Mouse (Mus musculus): ENCODE measurements around the gene Tmem131l. TPM values are rescaled to one million over a fixed set of nuclear protein-coding genes. Genes with fewer than 3 reads are reported as not detected.
A peak's percentile ranks its signal among the peaks of the same experiment; 100 is the strongest.

Gene Tmem131l
- polyA plus RNA-seq, 1 experiment from 2014 or later = 35.7 TPM

GRCm38 (mm10) chr3:84038126-84038525 is 1.8 kb downstream of the Tmem131l start:
- Histone ChIP-seq H3K4me1 (replicated peaks; ENCODE audit: control insufficient read depth, insufficient read depth, low read length) (peaks cover 59% of the 10 kb centered on the region), H3K9me3 (ENCODE audit: control insufficient read depth, low read length) (no peaks in the 10 kb centered on the region)
- WGBS = 62% methylated on average over 1 of the region's 1 CpGs

GRCm38 (mm10) chr3:84037536-84037935 is 2.4 kb downstream of the Tmem131l start:
- H3K36me3 ChIP-seq (ENCODE audit: control insufficient read depth, insufficient read depth, low read length) = no peaks in the 10 kb centered on the region
- no peaks in the 10 kb centered on the region for H3K27me3 ChIP-seq (replicated peaks; ENCODE audit: control insufficient read depth, insufficient read depth, low read length)
- no peak overlapping the region; the same call in 1 of the 2 replicates for H3K9ac ChIP-seq (ENCODE audit: low read depth, low read length)
- peak overlapping the region; percentile 85; the same call in 1 of the 2 replicates for H3K4me3 ChIP-seq (ENCODE audit: low read depth, low read length)
- peaks cover 59% of the 10 kb centered on the region for H3K4me1 ChIP-seq (replicated peaks; ENCODE audit: control insufficient read depth, insufficient read depth, low read length)
- no peak for ATAC-seq (replicated peaks; ENCODE audit: low FRiP score)
- peak overlapping the region; percentile 98 for H3K4me2 ChIP-seq
- no peaks in the 10 kb centered on the region for H3K9me3 ChIP-seq (ENCODE audit: control insufficient read depth, low read length)
- DNase-seq (ENCODE audit: low spot score) = no peak
- H3K27ac ChIP-seq (ENCODE audit: low read depth, low read length) = peak overlapping the region; percentile 4
- 84% methylated on average over 3 of the region's 3 CpGs for WGBS

More at GRCm38 (mm10) chr3:84038126-84038525, 1.8 kb downstream of the Tmem131l start:
- ATAC-seq (replicated peaks; ENCODE audit: low FRiP score) = no peak
- Histone ChIP-seq H3K36me3 (ENCODE audit: control insufficient read depth, insufficient read depth, low read length) (no peaks in the 10 kb centered on the region), H3K9ac (ENCODE audit: low read depth, low read length) (peak overlapping the region; percentile 93), H3K4me3 (ENCODE audit: low read depth, low read length) (peak overlapping the region; percentile 85), H3K27me3 (replicated peaks; ENCODE audit: control insufficient read depth, insufficient read depth, low read length) (no peaks in the 10 kb centered on the region), H3K27ac (ENCODE audit: low read depth, low read length) (0 out of 2 replicates have a peak overlapping the region, but pooled peaks have one; percentile 25), H3K4me2 (peak overlapping the region; percentile 98)
- DNase-seq (ENCODE audit: low spot score) = no peak

- Histone ChIP-seq H3K27ac (ENCODE audit: low read depth, low read length) (no peak overlapping the region; the same call in 1 of the 2 replicates), H3K9ac (ENCODE audit: low read depth, low read length) (no peak overlapping the region), H3K4me2 (peak overlapping the region; percentile 98), H3K4me3 (ENCODE audit: low read depth, low read length) (no peak overlapping the region), H3K36me3 (ENCODE audit: control insufficient read depth, insufficient read depth, low read length) (no peaks in the 10 kb centered on the region), H3K4me1 (replicated peaks; ENCODE audit: control insufficient read depth, insufficient read depth, low read length) (peaks cover 57% of the 10 kb centered on the region), H3K9me3 (ENCODE audit: control insufficient read depth, low read length) (no peaks in the 10 kb centered on the region), H3K27me3 (replicated peaks; ENCODE audit: control insufficient read depth, insufficient read depth, low read length) (no peaks in the 10 kb centered on the region)
- ATAC-seq (replicated peaks; ENCODE audit: low FRiP score) (no peak), DNase-seq (ENCODE audit: low spot score) (no peak)
- 61% methylated on average over 4 of the region's 4 CpGs for WGBS
Measured at GRCm38 (mm10) chr3:84036866-84037265, 3.1 kb downstream of the Tmem131l start.

- Histone ChIP-seq H3K9ac (ENCODE audit: low read depth, low read length) (peak overlapping the region; percentile 50; the same call in 1 of the 2 replicates), H3K4me2 (peak overlapping the region; percentile 98), H3K27ac (ENCODE audit: low read depth, low read length) (peak overlapping the region; percentile 89)
Measured at GRCm38 (mm10) chr3:84035728-84036364, 4.1 kb downstream of the Tmem131l start.

GRCm38 (mm10) chr3:84034115-84034780 is 5.7 kb downstream of the Tmem131l start:
- ATAC-seq (replicated peaks; ENCODE audit: low FRiP score) (no peak), DNase-seq (ENCODE audit: low spot score) (no peak)
- 0 out of 2 replicates have a peak, but pooled peaks cover 5% of the 10 kb centered on the region for H3K36me3 ChIP-seq (ENCODE audit: control insufficient read depth, insufficient read depth, low read length)
- no peak overlapping the region for H3K27ac ChIP-seq (ENCODE audit: low read depth, low read length)
- H3K9ac ChIP-seq (ENCODE audit: low read depth, low read length) = no peak overlapping the region
- no peaks in the 10 kb centered on the region for H3K9me3 ChIP-seq (ENCODE audit: control insufficient read depth, low read length)
- no peak overlapping the region for H3K4me3 ChIP-seq (ENCODE audit: low read depth, low read length)
- no peaks in the 10 kb centered on the region for H3K27me3 ChIP-seq (replicated peaks; ENCODE audit: control insufficient read depth, insufficient read depth, low read length)
- H3K4me1 ChIP-seq (replicated peaks; ENCODE audit: control insufficient read depth, insufficient read depth, low read length) = peaks cover 46% of the 10 kb centered on the region
- H3K4me2 ChIP-seq = peak overlapping the region; percentile 21; the same call in 1 of the 2 replicates
- 68% methylated on average over 5 of the region's 5 CpGs for WGBS

More at GRCm38 (mm10) chr3:84035728-84036364, 4.1 kb downstream of the Tmem131l start:
- no peaks in the 10 kb centered on the region for H3K27me3 ChIP-seq (replicated peaks; ENCODE audit: control insufficient read depth, insufficient read depth, low read length)
- no peaks in the 10 kb centered on the region for H3K9me3 ChIP-seq (ENCODE audit: control insufficient read depth, low read length)
- no peak overlapping the region for H3K4me3 ChIP-seq (ENCODE audit: low read depth, low read length)
- peak; percentile 65 for ATAC-seq (replicated peaks; ENCODE audit: low FRiP score)
- H3K36me3 ChIP-seq (ENCODE audit: control insufficient read depth, insufficient read depth, low read length) = 0 out of 2 replicates have a peak, but pooled peaks cover 3% of the 10 kb centered on the region
- 57% methylated on average over 6 of the region's 6 CpGs for WGBS
- DNase-seq (ENCODE audit: low spot score) = peak; percentile 46
- peaks cover 50% of the 10 kb centered on the region for H3K4me1 ChIP-seq (replicated peaks; ENCODE audit: control insufficient read depth, insufficient read depth, low read length)

GRCm38 (mm10) chr3:84032933-84033730 is 6.8 kb downstream of the Tmem131l start:
- Histone ChIP-seq H3K27me3 (replicated peaks; ENCODE audit: control insufficient read depth, insufficient read depth, low read length) (no peaks in the 10 kb centered on the region), H3K36me3 (ENCODE audit: control insufficient read depth, insufficient read depth, low read length) (0 out of 2 replicates have a peak, but pooled peaks cover 5% of the 10 kb centered on the region), H3K9ac (ENCODE audit: low read depth, low read length) (no peak overlapping the region), H3K4me2 (no peak overlapping the region), H3K27ac (ENCODE audit: low read depth, low read length) (no peak overlapping the region), H3K9me3 (ENCODE audit: control insufficient read depth, low read length) (no peaks in the 10 kb centered on the region), H3K4me1 (replicated peaks; ENCODE audit: control insufficient read depth, insufficient read depth, low read length) (peaks cover 42% of the 10 kb centered on the region), H3K4me3 (ENCODE audit: low read depth, low read length) (no peak overlapping the region)
- 81% methylated on average over 10 of the region's 10 CpGs for WGBS
- DNase-seq (ENCODE audit: low spot score) (no peak), ATAC-seq (replicated peaks; ENCODE audit: low FRiP score) (no peak)

GRCm38 (mm10) chr3:84032419-84032818 is 7.6 kb downstream of the Tmem131l start:
- H3K4me1 ChIP-seq (replicated peaks; ENCODE audit: control insufficient read depth, insufficient read depth, low read length) = peaks cover 34% of the 10 kb centered on the region
- no peak for DNase-seq (ENCODE audit: low spot score)
- 0 out of 2 replicates have a peak, but pooled peaks cover 5% of the 10 kb centered on the region for H3K36me3 ChIP-seq (ENCODE audit: control insufficient read depth, insufficient read depth, low read length)
- WGBS = 88% methylated on average over 5 of the region's 5 CpGs
- no peak overlapping the region for H3K4me3 ChIP-seq (ENCODE audit: low read depth, low read length)
- H3K27ac ChIP-seq (ENCODE audit: low read depth, low read length) = no peak overlapping the region
- no peak overlapping the region for H3K9ac ChIP-seq (ENCODE audit: low read depth, low read length)
- no peak for ATAC-seq (replicated peaks; ENCODE audit: low FRiP score)
- no peaks in the 10 kb centered on the region for H3K9me3 ChIP-seq (ENCODE audit: control insufficient read depth, low read length)
- no peaks in the 10 kb centered on the region for H3K27me3 ChIP-seq (replicated peaks; ENCODE audit: control insufficient read depth, insufficient read depth, low read length)
- H3K4me2 ChIP-seq = no peak overlapping the region

- ATAC-seq (replicated peaks; ENCODE audit: low FRiP score) (no peak), DNase-seq (ENCODE audit: low spot score) (no peak)
- Histone ChIP-seq H3K4me3 (ENCODE audit: low read depth, low read length) (no peak overlapping the region), H3K4me1 (replicated peaks; ENCODE audit: control insufficient read depth, insufficient read depth, low read length) (peaks cover 28% of the 10 kb centered on the region), H3K9ac (ENCODE audit: low read depth, low read length) (no peak overlapping the region), H3K4me2 (no peak overlapping the region), H3K36me3 (ENCODE audit: control insufficient read depth, insufficient read depth, low read length) (0 out of 2 replicates have a peak, but pooled peaks cover 5% of the 10 kb centered on the region), H3K27ac (ENCODE audit: low read depth, low read length) (no peak overlapping the region), H3K27me3 (replicated peaks; ENCODE audit: control insufficient read depth, insufficient read depth, low read length) (no peaks in the 10 kb centered on the region), H3K9me3 (ENCODE audit: control insufficient read depth, low read length) (no peaks in the 10 kb centered on the region)
- WGBS = 97% methylated on average over 3 of the region's 3 CpGs
Measured at GRCm38 (mm10) chr3:84031216-84031615, 8.8 kb downstream of the Tmem131l start.
